Comparison of ENCODE assay signal across 11 mouse cellular contexts in the genomic region with DNA sequence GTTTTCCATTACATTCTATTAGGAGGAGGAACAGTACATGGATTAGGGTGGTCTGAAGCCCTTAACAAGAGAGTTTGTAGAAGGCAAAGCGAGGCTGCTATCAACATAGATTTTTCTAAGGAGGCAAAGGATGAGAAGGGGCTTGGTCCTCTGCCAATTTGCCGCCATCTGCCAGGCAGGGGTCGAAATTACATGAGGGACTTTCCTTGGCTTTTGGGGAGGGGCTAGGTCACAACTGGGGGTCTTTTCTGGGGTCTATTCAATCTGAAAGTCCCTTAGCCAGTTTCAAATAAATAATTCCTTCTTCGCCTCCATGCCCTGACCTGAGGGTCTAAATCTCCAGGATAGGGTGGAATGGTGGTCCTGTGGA. TPM values are rescaled to one million over a fixed set of nuclear protein-coding genes. Genes with fewer than 3 reads are reported as not detected.
DNase-seq lines count a peak whose midpoint lies in the region; ATAC-seq and TF ChIP-seq lines count a peak whose summit lies in the region.
"Had no signal": no experiment of that assay in that cellular context is flagged by ENCODE, and none has a peak within 500 bp of the region (broad histone marks: within the 10 kb centered on the region; RNA-seq: fewer than 3 reads in every experiment).

Npas4 (minus strand) TSS at position 61 of the 370 bp plus-strand sequence.

- TF ChIP-seq CTCF in left cerebral cortex, adult 2 months (IDR thresholded peaks at IDR 0.05) = no peak
- no peak for TF ChIP-seq CTCF in intestine, postnatal 0 days (IDR thresholded peaks at IDR 0.05; ENCODE audit: low read depth)

- no peaks in the 10 kb centered on the region for H3K9me3 ChIP-seq in forebrain, embryonic 13.5 days (replicated peaks)
- no peaks in the 10 kb centered on the region for H3K9me3 ChIP-seq in intestine, postnatal 0 days (ENCODE audit: control insufficient read depth)
- no peaks in the 10 kb centered on the region for H3K9me3 ChIP-seq in stomach, embryonic 15.5 days
- H3K9me3 ChIP-seq: limb, embryonic 13.5 days had no signal

- no peak for ATAC-seq in forebrain, embryonic 13.5 days
- no peak for ATAC-seq in intestine, postnatal 0 days
- ATAC-seq in stomach, embryonic 15.5 days (ENCODE audit: insufficient read depth, low FRiP score, low read depth) = no peak

- DNase-seq in left cerebral cortex, adult 2 months (ENCODE audit: extremely low spot score in 1 of 2, low spot score in 2 of 2) = no peak
- no peak for DNase-seq in left cerebral cortex, adult 11 months (ENCODE audit: low spot score)
- no peak for DNase-seq in spleen, adult 12 weeks (ENCODE audit: low spot score)
- DNase-seq in thymus, postnatal 14 days = no peak
- DNase-seq: lung, postnatal 4 days; thymus, postnatal 25 days had no signal

- peak within 1 kb of the TSS; percentile 70 for H3K9ac ChIP-seq in forebrain, embryonic 13.5 days
- H3K9ac ChIP-seq in intestine, postnatal 0 days (ENCODE audit: low read depth, low read length) = no peak within 1 kb of the TSS
- no peak within 1 kb of the TSS for H3K9ac ChIP-seq in stomach, embryonic 15.5 days
- H3K9ac ChIP-seq: limb, embryonic 13.5 days had no signal

- WGBS in forebrain, embryonic 13.5 days = 17% methylated on average over 4 of the region's 4 CpGs
- WGBS in intestine, postnatal 0 days = 26% methylated on average over 4 of the region's 4 CpGs
- WGBS in stomach, embryonic 15.5 days = 28% methylated on average over 4 of the region's 4 CpGs

- peak within 1 kb of the TSS; percentile 69 for H3K4me2 ChIP-seq in forebrain, embryonic 13.5 days
- H3K4me2 ChIP-seq in intestine, postnatal 0 days (replicated peaks; ENCODE audit: low read depth) = 0 out of 2 replicates have a peak within 1 kb of the TSS, but pooled peaks have one; percentile 14
- H3K4me2 ChIP-seq in stomach, embryonic 15.5 days = 0 out of 2 replicates have a peak within 1 kb of the TSS, but pooled peaks have one; percentile 6
- H3K4me2 ChIP-seq: limb, embryonic 13.5 days had no signal

- peaks cover 93% of the 10 kb centered on the region for H3K27me3 ChIP-seq in forebrain, embryonic 13.5 days
- H3K27me3 ChIP-seq in intestine, postnatal 0 days (replicated peaks; ENCODE audit: control insufficient read depth, insufficient read depth, low read length) = peaks cover 29% of the 10 kb centered on the region
- H3K27me3 ChIP-seq in stomach, embryonic 15.5 days (replicated peaks) = peaks cover 34% of the 10 kb centered on the region

- H3K4me1 ChIP-seq in forebrain, embryonic 13.5 days = peaks cover 35% of the 10 kb centered on the region
- H3K4me1 ChIP-seq in intestine, postnatal 0 days (replicated peaks; ENCODE audit: control insufficient read depth, insufficient read depth, low read length) = no peaks in the 10 kb centered on the region
- peaks cover 11% of the 10 kb centered on the region; the same call in 1 of the 2 replicates for H3K4me1 ChIP-seq in stomach, embryonic 15.5 days
- H3K4me1 ChIP-seq: limb, embryonic 13.5 days had no signal

- H3K27ac ChIP-seq in left cerebral cortex, adult 2 months = peak within 1 kb of the TSS; percentile 86
- H3K27ac ChIP-seq in forebrain, embryonic 13.5 days = peak within 1 kb of the TSS; percentile 31
- H3K27ac ChIP-seq in intestine, postnatal 0 days (ENCODE audit: low read depth, low read length) = no peak within 1 kb of the TSS
- no peak within 1 kb of the TSS for H3K27ac ChIP-seq in stomach, embryonic 15.5 days
- H3K27ac ChIP-seq: limb, embryonic 13.5 days had no signal

- peak within 1 kb of the TSS; percentile 76 for H3K4me3 ChIP-seq in left cerebral cortex, adult 2 months
- H3K4me3 ChIP-seq in forebrain, embryonic 13.5 days = peak within 1 kb of the TSS; percentile 46
- H3K4me3 ChIP-seq in intestine, postnatal 0 days (ENCODE audit: low read depth, low read length) = no peak within 1 kb of the TSS
- H3K4me3 ChIP-seq in stomach, embryonic 15.5 days (replicated peaks) = no peak within 1 kb of the TSS; the same call in 1 of the 2 replicates
- H3K4me3 ChIP-seq: limb, embryonic 13.5 days had no signal

- no peaks in the 10 kb centered on the region for H3K36me3 ChIP-seq in forebrain, embryonic 13.5 days (ENCODE audit: poor library complexity, severe bottlenecking)
- H3K36me3 ChIP-seq in intestine, postnatal 0 days (ENCODE audit: control insufficient read depth, insufficient read depth) = no peaks in the 10 kb centered on the region
- H3K36me3 ChIP-seq in stomach, embryonic 15.5 days = no peaks in the 10 kb centered on the region
- H3K36me3 ChIP-seq: limb, embryonic 13.5 days had no signal

- intact Hi-C loops in left cerebral cortex, adult 2 months (cut with DNase I) = no loop called here

RNA-seq across cellular contexts. Expression of gene Npas4, which starts in this region (rescaled TPM):
- 10 to 100 TPM; 21.7 to 33.7 TPM for total RNA-seq in left cerebral cortex, adult 2 months (2021)
- 0.10 and 0.18 TPM in 2 replicates for polyA plus RNA-seq in forebrain, embryonic 13.5 days (2015; fragmentation: Nextera tagmentation; extraction: Ambion mirVana)
- 0.09 and 0.12 TPM in 2 replicates for polyA plus RNA-seq in intestine, postnatal 0 days (2015; fragmentation: Nextera tagmentation; extraction: Ambion mirVana)
- 0.22 and 0.24 TPM in 2 replicates for polyA plus RNA-seq in stomach, embryonic 15.5 days (2015; fragmentation: Nextera tagmentation; extraction: Ambion mirVana)
- total RNA-seq: MEL had no signal
- polyA plus RNA-seq: limb, embryonic 13.5 days had no signal

Comparison
In these comparisons a context has a peak if more than half of its experiments do, and no peak if none do; other contexts are left out.
1. H3K27ac ChIP-seq: peak in left cerebral cortex, adult 2 months (single experiment) and forebrain, embryonic 13.5 days (single experiment); none in intestine, postnatal 0 days (single experiment) and stomach, embryonic 15.5 days (single experiment).
2. H3K4me3 ChIP-seq: peak in left cerebral cortex, adult 2 months (single experiment) and forebrain, embryonic 13.5 days (single experiment); none in intestine, postnatal 0 days (single experiment) and stomach, embryonic 15.5 days (single experiment).
3. H3K4me2 ChIP-seq: peak in every context shown above with its lines; median percentile 69 in forebrain, embryonic 13.5 days; 14 in intestine, postnatal 0 days; 6 in stomach, embryonic 15.5 days.